Mouse (Mus musculus): ENCODE data around the gene Atp1a1. TPM values are rescaled to one million over a fixed set of nuclear protein-coding genes. Genes with fewer than 3 reads are reported as not detected.

Gene Atp1a1
- polyA plus RNA-seq, 1 experiment from 2014 or later, result 78.0 TPM

DNA sequence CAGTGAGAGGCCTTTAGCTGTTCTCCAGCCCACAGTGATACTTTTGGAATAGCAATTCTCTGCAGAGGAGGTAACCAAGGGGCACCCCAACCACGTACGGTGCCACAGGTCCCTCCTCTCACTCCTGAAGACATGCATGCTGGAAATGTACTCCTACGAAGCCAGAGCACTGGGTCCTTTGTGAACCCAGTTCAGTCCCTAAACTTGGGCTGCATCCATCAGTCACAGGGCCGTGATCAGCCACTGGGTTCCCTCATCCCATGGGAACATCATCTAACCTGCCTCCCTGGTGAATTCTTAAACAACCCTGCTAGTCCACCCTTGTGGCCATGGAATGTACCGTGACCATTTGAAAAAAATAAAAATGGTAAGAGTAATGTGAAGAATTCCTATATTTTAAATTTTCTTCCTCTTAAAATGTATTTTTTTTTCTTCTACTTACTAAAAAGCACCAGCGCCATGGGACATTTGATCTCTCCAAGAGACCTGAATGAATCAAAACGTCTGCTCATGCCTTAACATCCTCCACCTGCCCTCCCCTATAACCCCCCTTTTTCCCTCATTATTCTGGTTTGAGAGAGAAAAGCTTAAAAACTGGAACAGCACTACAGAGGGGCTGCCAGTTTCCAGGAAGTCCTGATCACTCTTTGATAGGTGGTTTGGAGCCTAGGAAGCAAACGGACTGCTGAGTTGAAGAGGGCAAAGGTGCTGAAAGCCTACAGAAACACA, 5.1 kb downstream of the Atp1a1 start:
- Histone ChIP-seq H3K4me2 (no peak overlapping the region), H3K27me3 (no peaks in the 10 kb centered on the region), H3K4me3 (no peak overlapping the region), H3K4me1 (peaks cover 68% of the 10 kb centered on the region), H3K9me3 (no peaks in the 10 kb centered on the region), H3K9ac (no peak overlapping the region), H3K36me3 (peaks cover 7% of the 10 kb centered on the region), H3K27ac (0 out of 2 replicates have a peak overlapping the region, but pooled peaks have one; percentile 76)
- ATAC-seq (ENCODE audit: insufficient number of reproducible peaks, low FRiP score, low TSS enrichment, low read depth), result no peak
- 66% methylated on average over 8 of the region's 8 CpGs for WGBS

DNA sequence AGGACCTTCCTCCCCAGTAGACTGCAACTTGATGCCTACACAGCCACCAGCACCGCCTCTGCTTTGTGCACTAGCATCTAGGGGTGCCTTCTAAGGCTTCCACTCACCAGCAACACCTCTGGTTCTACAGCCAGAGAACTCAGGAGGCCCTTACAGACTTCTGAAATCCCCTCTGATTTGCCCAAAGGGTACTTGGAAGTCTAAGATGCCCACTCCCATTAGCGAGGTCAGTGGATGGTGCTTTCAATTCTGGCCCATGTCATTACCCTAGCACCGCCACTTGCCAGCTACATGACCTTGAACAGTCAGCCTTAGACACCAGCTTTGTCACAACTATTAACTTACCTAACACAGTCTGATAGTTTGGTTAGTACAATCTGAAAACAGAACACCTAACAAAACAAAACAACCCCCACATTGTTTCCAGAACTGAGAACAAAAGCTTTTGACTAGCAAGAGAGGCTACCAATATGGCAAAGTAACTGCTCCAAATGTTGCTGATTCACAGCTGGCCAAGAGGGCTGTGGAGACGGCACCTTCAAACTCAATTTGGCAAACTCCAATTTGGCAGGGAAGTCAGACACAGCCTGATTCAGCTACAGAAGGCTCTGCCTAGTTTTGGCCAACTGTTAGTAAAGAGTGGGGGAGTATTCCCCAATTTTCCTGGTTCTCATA, 6.1 kb downstream of the Atp1a1 start:
- peaks cover 77% of the 10 kb centered on the region for H3K4me1 ChIP-seq
- no peak overlapping the region for H3K9ac ChIP-seq
- no peak overlapping the region for H3K27ac ChIP-seq
- peaks cover 16% of the 10 kb centered on the region for H3K36me3 ChIP-seq
- H3K4me2 ChIP-seq, result no peak overlapping the region
- no peak overlapping the region for H3K4me3 ChIP-seq
- H3K27me3 ChIP-seq, result no peaks in the 10 kb centered on the region
- H3K9me3 ChIP-seq, result no peaks in the 10 kb centered on the region
- ATAC-seq (ENCODE audit: insufficient number of reproducible peaks, low FRiP score, low TSS enrichment, low read depth), result no peak
- 73% methylated on average over 4 of the region's 4 CpGs for WGBS

DNA sequence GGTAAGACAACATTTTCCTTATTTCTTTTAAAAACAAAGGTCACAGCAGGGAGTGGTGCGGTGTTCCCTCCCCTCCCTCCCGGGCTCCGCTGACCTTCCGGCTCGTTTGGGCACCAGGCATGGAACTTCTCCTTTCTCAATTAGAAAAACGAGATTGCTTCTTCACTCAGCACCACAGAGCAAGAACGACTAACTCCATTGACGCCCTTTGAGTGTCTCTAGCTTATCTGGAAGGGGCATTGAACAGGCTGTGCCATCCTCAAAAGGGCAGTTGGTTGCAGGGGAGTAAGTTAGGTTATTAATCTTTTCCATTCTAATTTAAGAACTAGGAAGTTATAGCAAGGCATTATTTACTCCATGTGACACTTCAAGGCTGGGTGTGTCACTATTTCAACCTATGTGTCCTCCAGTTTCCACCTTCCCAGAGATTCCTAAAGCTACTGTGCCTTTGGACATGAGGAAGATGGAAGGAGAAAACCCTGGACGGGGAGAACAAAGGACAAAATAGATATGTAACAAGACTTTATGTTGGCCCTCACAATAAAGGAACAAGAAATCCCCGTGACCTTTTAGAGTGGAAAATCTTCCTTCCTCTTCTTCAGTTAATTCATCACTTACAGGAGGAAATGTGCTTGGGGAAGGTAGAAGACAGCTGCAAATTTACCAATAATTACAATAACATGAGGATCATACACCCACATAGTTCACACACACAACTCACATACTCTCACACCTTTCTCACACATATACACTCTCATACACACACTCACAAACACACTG, 7.0 kb downstream of the Atp1a1 start:
- Histone ChIP-seq H3K9me3 (no peaks in the 10 kb centered on the region), H3K4me1 (peaks cover 77% of the 10 kb centered on the region), H3K4me3 (no peak overlapping the region), H3K4me2 (no peak overlapping the region), H3K27me3 (no peaks in the 10 kb centered on the region), H3K27ac (no peak overlapping the region), H3K36me3 (peaks cover 24% of the 10 kb centered on the region), H3K9ac (no peak overlapping the region)
- WGBS, result 51% methylated on average over 10 of the region's 10 CpGs
- no peak for ATAC-seq (ENCODE audit: insufficient number of reproducible peaks, low FRiP score, low TSS enrichment, low read depth)

DNA sequence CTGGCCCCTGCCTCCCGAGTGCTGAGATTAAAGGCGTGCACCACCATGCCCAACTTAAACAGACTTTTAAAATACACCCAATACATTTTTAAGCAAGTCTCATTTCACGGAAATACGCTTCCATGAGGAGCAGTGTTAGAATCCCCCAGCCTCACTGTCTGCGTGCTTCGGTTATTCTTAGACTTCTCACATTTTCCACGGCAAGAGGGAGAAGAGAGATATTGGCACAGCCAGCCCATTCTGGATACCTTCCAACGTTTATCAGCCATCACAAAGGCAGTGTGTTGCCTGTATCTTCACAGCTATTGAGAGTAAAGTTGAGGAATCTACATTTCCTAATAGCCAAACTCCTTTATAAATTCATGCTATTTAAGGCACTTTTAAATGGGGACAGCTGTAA, 7.8 kb downstream of the Atp1a1 start:
- H3K36me3 ChIP-seq, result peaks cover 32% of the 10 kb centered on the region
- no peak overlapping the region for H3K9ac ChIP-seq
- H3K4me3 ChIP-seq, result no peak overlapping the region
- H3K27ac ChIP-seq, result peak overlapping the region; percentile 34
- no peak overlapping the region for H3K4me2 ChIP-seq
- 44% methylated on average over 8 of the region's 8 CpGs for WGBS
- H3K9me3 ChIP-seq, result no peaks in the 10 kb centered on the region
- H3K4me1 ChIP-seq, result peaks cover 78% of the 10 kb centered on the region
- no peak for ATAC-seq (ENCODE audit: insufficient number of reproducible peaks, low FRiP score, low TSS enrichment, low read depth)
- H3K27me3 ChIP-seq, result no peaks in the 10 kb centered on the region

DNA sequence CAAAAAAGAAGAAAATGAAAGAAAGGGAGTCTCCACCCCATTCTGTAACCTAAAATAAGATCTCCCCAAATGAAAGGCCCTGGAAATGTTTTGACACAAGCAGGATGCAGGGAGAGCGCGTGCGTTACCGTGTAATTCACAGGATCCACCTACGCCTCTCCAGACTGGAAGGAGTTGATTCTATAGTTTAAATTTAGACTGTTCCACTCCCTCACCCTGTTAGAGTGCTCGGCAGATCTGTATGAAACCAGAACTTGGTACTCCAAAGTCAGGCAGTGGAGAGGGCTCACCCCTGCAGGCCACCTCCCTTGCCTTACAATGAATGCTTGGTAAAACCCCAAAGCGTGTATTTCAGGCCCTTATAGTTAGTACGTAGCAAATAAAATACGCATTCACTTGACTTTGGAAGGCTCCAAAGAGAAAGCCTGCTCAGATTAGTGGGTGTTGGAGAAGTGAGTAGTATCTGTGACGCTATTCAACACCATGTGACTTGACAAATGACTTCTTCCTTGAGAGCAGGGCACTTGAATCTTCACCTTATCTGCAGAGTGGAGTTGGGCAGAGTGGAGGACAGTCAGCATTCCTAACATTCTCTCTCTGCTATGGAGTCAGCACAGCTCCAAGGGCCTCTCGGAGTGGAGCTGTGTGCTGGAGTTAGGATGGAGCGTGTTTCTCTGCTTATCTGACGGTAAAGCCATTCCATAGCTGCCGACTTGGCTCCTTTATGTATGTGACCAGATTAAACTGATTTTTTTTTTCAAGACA, 8.4 kb downstream of the Atp1a1 start:
- no peaks in the 10 kb centered on the region for H3K9me3 ChIP-seq
- peaks cover 38% of the 10 kb centered on the region for H3K36me3 ChIP-seq
- no peak overlapping the region for H3K4me2 ChIP-seq
- WGBS, result 71% methylated on average over 14 of the region's 14 CpGs
- H3K27ac ChIP-seq, result peak overlapping the region; percentile 34; the same call in 1 of the 2 replicates
- no peak for ATAC-seq (ENCODE audit: insufficient number of reproducible peaks, low FRiP score, low TSS enrichment, low read depth)
- H3K4me1 ChIP-seq, result peaks cover 71% of the 10 kb centered on the region
- H3K4me3 ChIP-seq, result no peak overlapping the region
- no peak overlapping the region; the same call in 1 of the 2 replicates for H3K9ac ChIP-seq
- no peaks in the 10 kb centered on the region for H3K27me3 ChIP-seq

DNA sequence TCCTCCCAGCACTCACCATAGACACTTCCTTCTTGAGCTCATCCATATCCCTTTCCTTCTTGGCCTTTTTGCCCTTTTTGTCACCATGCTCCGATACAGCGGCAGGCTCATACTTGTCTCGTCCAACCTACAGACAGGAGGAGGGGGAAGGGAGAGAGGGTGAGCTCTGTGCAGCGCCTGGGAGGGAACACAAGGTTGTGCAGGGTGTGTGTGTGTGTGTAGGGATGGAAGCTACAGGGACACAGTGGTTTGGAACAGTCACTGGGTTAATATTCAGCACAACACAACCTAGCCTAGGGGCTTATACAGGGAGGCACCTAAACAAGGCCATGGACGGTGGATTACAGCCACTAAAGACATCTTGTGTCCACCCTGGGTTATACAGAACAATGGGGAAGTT, 9.5 kb downstream of the Atp1a1 start:
- Histone ChIP-seq H3K27me3 (no peaks in the 10 kb centered on the region), H3K4me3 (no peak overlapping the region), H3K27ac (no peak overlapping the region), H3K4me2 (no peak overlapping the region), H3K4me1 (peaks cover 61% of the 10 kb centered on the region), H3K36me3 (peaks cover 49% of the 10 kb centered on the region), H3K9me3 (no peaks in the 10 kb centered on the region), H3K9ac (no peak overlapping the region)
- ATAC-seq (ENCODE audit: insufficient number of reproducible peaks, low FRiP score, low TSS enrichment, low read depth), result no peak
- WGBS, result 68% methylated on average over 5 of the region's 5 CpGs

DNA sequence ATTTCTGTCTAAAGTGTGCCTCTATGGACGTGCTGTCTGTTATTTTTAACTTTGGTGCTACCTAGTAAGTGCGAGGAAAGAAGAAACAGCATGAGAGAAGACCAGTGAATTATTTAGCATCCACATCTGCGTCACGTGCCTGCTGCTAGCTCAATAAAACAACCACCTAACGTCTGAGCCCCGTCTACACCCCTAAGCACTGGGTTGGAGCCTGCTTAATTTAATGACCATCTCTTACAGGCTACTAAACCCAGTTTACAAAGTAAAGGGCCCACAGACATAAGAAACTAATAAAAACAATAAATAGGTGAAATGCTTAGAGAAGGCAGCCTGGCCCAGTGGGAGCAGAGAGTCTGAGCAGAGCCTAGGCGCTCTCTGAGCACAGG, 11.2 kb downstream of the Atp1a1 start:
- 42% methylated on average over 7 of the region's 7 CpGs for WGBS
- H3K4me1 ChIP-seq, result peaks cover 45% of the 10 kb centered on the region
- H3K27ac ChIP-seq, result peak overlapping the region; percentile 75
- ATAC-seq (ENCODE audit: insufficient number of reproducible peaks, low FRiP score, low TSS enrichment, low read depth), result no peak
- H3K9ac ChIP-seq, result no peak overlapping the region
- peaks cover 66% of the 10 kb centered on the region for H3K36me3 ChIP-seq
- no peak overlapping the region for H3K4me3 ChIP-seq
- H3K4me2 ChIP-seq, result no peak overlapping the region
- no peaks in the 10 kb centered on the region for H3K9me3 ChIP-seq
- H3K27me3 ChIP-seq, result no peaks in the 10 kb centered on the region

DNA sequence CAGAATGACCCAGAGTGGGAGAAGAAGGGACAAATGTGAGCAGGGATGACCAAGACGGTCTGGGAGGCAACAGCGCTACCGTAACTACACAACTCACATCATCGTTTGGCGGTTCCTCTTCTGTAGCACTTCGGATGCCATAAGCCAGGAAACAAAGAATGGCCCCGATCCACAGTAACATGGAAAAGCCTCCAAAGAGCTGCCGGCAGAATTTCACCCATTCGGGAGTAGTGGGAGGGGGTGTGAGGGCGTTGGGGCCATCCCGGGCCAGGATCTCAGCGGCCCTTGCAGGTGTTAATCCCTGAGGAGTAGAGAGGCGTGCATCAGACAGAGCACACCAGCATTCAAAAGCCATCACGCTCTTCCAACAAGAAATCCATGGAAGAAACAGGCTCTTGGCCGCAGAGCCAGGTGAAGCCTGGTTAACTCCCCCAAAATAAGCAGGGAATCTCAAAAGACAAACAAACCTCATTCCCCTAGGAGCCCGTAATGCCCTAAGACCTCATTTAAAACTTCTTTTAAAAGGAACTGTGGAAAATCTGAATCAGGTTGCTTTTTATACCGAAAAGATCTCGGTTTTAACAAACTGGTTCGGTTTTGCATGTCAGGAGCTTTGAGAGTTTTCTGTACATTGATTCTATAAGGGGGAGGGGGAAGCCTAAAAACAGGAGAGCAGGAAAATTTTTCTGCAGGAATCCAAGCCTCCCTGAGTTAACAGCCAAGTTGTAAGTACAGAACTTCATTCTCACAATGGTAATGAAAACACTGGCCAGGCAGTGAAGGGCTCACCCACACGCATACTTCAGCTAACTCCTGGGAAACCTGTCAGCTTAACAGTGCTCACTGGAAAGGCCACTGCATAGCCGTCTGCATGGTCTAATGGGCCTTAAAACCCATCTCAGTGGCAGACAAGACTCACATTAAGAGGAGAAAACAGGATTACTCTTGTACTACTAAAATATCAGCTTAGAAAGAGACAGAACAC, 11.9 kb downstream of the Atp1a1 start:
- no peak overlapping the region for H3K9ac ChIP-seq
- 60% methylated on average over 21 of the region's 21 CpGs for WGBS
- no peak overlapping the region for H3K4me3 ChIP-seq
- H3K4me1 ChIP-seq, result peaks cover 41% of the 10 kb centered on the region
- no peaks in the 10 kb centered on the region for H3K9me3 ChIP-seq
- peak overlapping the region; percentile 75 for H3K27ac ChIP-seq
- H3K4me2 ChIP-seq, result no peak overlapping the region
- peaks cover 72% of the 10 kb centered on the region for H3K36me3 ChIP-seq
- no peaks in the 10 kb centered on the region for H3K27me3 ChIP-seq
- ATAC-seq (ENCODE audit: insufficient number of reproducible peaks, low FRiP score, low TSS enrichment, low read depth), result no peak

DNA sequence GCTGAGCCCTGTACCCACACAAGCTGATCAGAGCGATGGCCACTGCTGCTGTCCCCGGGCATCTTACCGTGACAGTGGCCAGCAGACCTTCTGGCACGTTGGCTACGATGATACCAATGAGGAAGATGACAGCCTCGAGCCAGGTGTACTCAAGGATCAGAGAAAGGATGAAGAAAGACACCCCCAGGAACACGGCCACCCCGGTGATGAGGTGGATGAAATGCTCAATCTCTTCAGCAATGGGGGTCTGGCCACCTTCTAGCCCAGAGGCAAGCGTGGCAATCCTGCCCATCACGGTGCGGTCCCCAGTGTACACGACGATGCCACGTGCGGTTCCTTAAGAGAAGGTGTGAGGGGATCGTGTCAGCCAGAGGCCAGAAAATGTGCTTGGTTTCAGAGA, 14.1 kb downstream of the Atp1a1 start:
- H3K9ac ChIP-seq, result no peak overlapping the region
- no peak overlapping the region for H3K4me2 ChIP-seq
- no peak overlapping the region for H3K27ac ChIP-seq
- peaks cover 31% of the 10 kb centered on the region for H3K4me1 ChIP-seq
- 96% methylated on average over 16 of the region's 16 CpGs for WGBS
- H3K9me3 ChIP-seq, result no peaks in the 10 kb centered on the region
- peaks cover 94% of the 10 kb centered on the region for H3K36me3 ChIP-seq
- ATAC-seq (ENCODE audit: insufficient number of reproducible peaks, low FRiP score, low TSS enrichment, low read depth), result no peak
- H3K27me3 ChIP-seq, result no peaks in the 10 kb centered on the region
- H3K4me3 ChIP-seq, result no peak overlapping the region

DNA sequence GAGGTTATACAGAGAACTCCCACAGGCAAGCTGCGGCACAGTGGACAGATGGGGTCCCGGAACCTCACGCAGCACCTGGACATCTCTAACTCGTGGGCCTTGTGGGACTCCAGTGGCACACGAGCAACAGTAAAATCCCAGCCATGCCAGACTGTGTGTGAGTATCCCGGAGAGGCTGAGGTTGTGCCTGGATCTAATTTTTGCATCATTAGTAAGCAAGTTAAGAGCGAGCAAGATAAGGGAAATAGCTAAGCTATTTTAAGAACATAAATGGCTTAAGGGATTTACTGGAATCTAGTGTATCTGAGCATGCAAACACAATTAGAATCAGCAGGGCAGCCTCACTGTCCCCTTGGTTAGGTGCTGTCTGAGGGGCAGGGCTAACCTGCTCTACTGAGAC, 16.2 kb downstream of the Atp1a1 start:
- ATAC-seq (ENCODE audit: insufficient number of reproducible peaks, low FRiP score, low TSS enrichment, low read depth), result no peak
- H3K4me1 ChIP-seq, result peaks cover 13% of the 10 kb centered on the region
- WGBS, result 66% methylated on average over 7 of the region's 7 CpGs

DNA sequence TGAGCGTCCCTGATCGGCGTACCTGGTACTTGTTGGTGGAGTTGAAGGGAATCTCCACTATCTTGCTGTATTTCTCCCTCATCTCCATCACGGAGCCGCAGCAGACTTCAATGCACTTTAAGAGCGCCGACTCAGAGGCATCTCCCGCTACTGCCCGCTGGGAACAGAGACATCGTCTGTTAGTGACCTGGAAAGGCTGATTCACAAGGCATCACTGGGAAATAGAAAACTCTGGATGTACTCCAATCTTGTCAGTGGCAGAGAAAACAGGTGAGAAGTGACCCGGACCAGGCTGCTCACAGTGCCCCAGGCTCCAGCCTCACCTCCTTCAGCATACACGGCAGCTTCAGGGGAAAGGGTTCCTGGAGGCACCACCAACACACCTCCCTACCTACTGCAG, 17.7 kb downstream of the Atp1a1 start:
- 91% methylated on average over 12 of the region's 12 CpGs for WGBS
- no peak for ATAC-seq (ENCODE audit: insufficient number of reproducible peaks, low FRiP score, low TSS enrichment, low read depth)
- no peaks in the 10 kb centered on the region for H3K27me3 ChIP-seq
- H3K9ac ChIP-seq, result no peak overlapping the region
- H3K27ac ChIP-seq, result no peak overlapping the region
- H3K4me2 ChIP-seq, result no peak overlapping the region
- no peaks in the 10 kb centered on the region for H3K4me1 ChIP-seq
- peaks cover 99% of the 10 kb centered on the region for H3K36me3 ChIP-seq
- no peak overlapping the region for H3K4me3 ChIP-seq
- no peaks in the 10 kb centered on the region for H3K9me3 ChIP-seq

More for the DNA sequence above, 16.2 kb downstream of the Atp1a1 start:
- no peak overlapping the region for H3K9ac ChIP-seq
- H3K9me3 ChIP-seq, result no peaks in the 10 kb centered on the region
- H3K36me3 ChIP-seq, result peaks cover 98% of the 10 kb centered on the region
- no peak overlapping the region for H3K27ac ChIP-seq
- H3K4me3 ChIP-seq, result no peak overlapping the region
- H3K27me3 ChIP-seq, result no peaks in the 10 kb centered on the region
- no peak overlapping the region for H3K4me2 ChIP-seq

Data from limb, embryonic 15.5 days (tissue).